Mouse (Mus musculus): Measurements from ENCODE around the gene Col19a1. TPM values are rescaled to one million over a fixed set of nuclear protein-coding genes. Genes with fewer than 3 reads are reported as not detected.

The Col19a1 gene
- polyA plus RNA-seq, 1 experiment: 0.01 TPM

GRCm38 (mm10) chr1:24452572-24453269, 134.6 kb downstream of the Col19a1 start:
- no peak overlapping the region for H3ac ChIP-seq (ENCODE audit: control insufficient read depth, insufficient read length)
- H3K4me3 ChIP-seq: no peak overlapping the region
- no peak overlapping the region for H3K4me2 ChIP-seq (ENCODE audit: low read depth)
- H3K79me2 ChIP-seq (ENCODE audit: control insufficient read depth, insufficient read depth): no peaks in the 10 kb centered on the region
- no peaks in the 10 kb centered on the region for H3K27me3 ChIP-seq (ENCODE audit: control insufficient read depth, insufficient read depth, insufficient read length)
- no peak for TF ChIP-seq MAX (IDR thresholded peaks at IDR 0.05; ENCODE audit: low read depth)
- no peak for TF ChIP-seq USF1 (IDR thresholded peaks at IDR 0.05; ENCODE audit: low read depth)
- no peak for TF ChIP-seq POLR2AphosphoS2 (IDR thresholded peaks at IDR 0.05; ENCODE audit: insufficient read length, low read depth)
- no peak for TF ChIP-seq CEBPB (IDR thresholded peaks at IDR 0.05; ENCODE audit: insufficient read depth, poor library complexity, severe bottlenecking)
- no peak for TF ChIP-seq TCF12 (IDR thresholded peaks at IDR 0.05; ENCODE audit: insufficient read depth, poor library complexity, severe bottlenecking)
- no peak for TF ChIP-seq POLR2A (IDR thresholded peaks at IDR 0.05; ENCODE audit: insufficient read length, low read depth)
- no peak for TF ChIP-seq E2F4 (IDR thresholded peaks at IDR 0.05; ENCODE audit: insufficient read depth)
- no peaks in the 10 kb centered on the region for H3K36me3 ChIP-seq (ENCODE audit: control insufficient read depth, insufficient read depth)

- Histone ChIP-seq H3K4me3 (no peak overlapping the region), H3K4me2 (ENCODE audit: low read depth) (no peak overlapping the region), H3K36me3 (ENCODE audit: control insufficient read depth, insufficient read depth) (no peaks in the 10 kb centered on the region), H3K79me2 (ENCODE audit: control insufficient read depth, insufficient read depth) (no peaks in the 10 kb centered on the region), H3ac (ENCODE audit: control insufficient read depth, insufficient read length) (no peak overlapping the region), H3K27me3 (ENCODE audit: control insufficient read depth, insufficient read depth, insufficient read length) (no peaks in the 10 kb centered on the region)
- TF ChIP-seq MAX (IDR thresholded peaks at IDR 0.05; ENCODE audit: low read depth) (no peak), USF1 (IDR thresholded peaks at IDR 0.05; ENCODE audit: low read depth) (no peak), CEBPB (IDR thresholded peaks at IDR 0.05; ENCODE audit: insufficient read depth, poor library complexity, severe bottlenecking) (no peak), POLR2A (IDR thresholded peaks at IDR 0.05; ENCODE audit: insufficient read length, low read depth) (no peak), POLR2AphosphoS2 (IDR thresholded peaks at IDR 0.05; ENCODE audit: insufficient read length, low read depth) (no peak), MYOD1 (IDR thresholded peaks at IDR 0.05; ENCODE audit: control insufficient read depth in 1 of 3, insufficient read length in 2 of 3, low read depth in 2 of 3) (no peak), TCF12 (IDR thresholded peaks at IDR 0.05; ENCODE audit: insufficient read depth, poor library complexity, severe bottlenecking) (no peak), MYOG (IDR thresholded peaks at IDR 0.05; ENCODE audit: control insufficient read depth in 1 of 3, insufficient read depth in 1 of 3, insufficient read length in 2 of 3, low read depth in 2 of 3) (no peak), E2F4 (IDR thresholded peaks at IDR 0.05; ENCODE audit: insufficient read depth) (no peak), REST (IDR thresholded peaks at IDR 0.05; ENCODE audit: insufficient read depth, insufficient read length) (no peak), TCF3 (IDR thresholded peaks at IDR 0.05; ENCODE audit: insufficient read length, low read depth) (no peak), SRF (IDR thresholded peaks at IDR 0.05; ENCODE audit: control insufficient read depth, insufficient read length, low read depth) (no peak)
These were observed 135.1 kb downstream of the Col19a1 start for GRCm38 (mm10) chr1:24452159-24452558.

- no peaks in the 10 kb centered on the region for H3K27me3 ChIP-seq (ENCODE audit: control insufficient read depth, insufficient read depth, insufficient read length)
- H3K4me2 ChIP-seq (ENCODE audit: low read depth): no peak overlapping the region
- H3K36me3 ChIP-seq (ENCODE audit: control insufficient read depth, insufficient read depth): no peaks in the 10 kb centered on the region
- no peak overlapping the region for H3K4me3 ChIP-seq
- no peak overlapping the region for H3ac ChIP-seq (ENCODE audit: control insufficient read depth, insufficient read length)
- no peak for TF ChIP-seq REST (IDR thresholded peaks at IDR 0.05; ENCODE audit: insufficient read depth, insufficient read length)
- no peak for TF ChIP-seq MAX (IDR thresholded peaks at IDR 0.05; ENCODE audit: low read depth)
- TF ChIP-seq USF1 (IDR thresholded peaks at IDR 0.05; ENCODE audit: low read depth): no peak
- TF ChIP-seq CEBPB (IDR thresholded peaks at IDR 0.05; ENCODE audit: insufficient read depth, poor library complexity, severe bottlenecking): no peak
- no peak for TF ChIP-seq TCF3 (IDR thresholded peaks at IDR 0.05; ENCODE audit: insufficient read length, low read depth)
- no peak for TF ChIP-seq SRF (IDR thresholded peaks at IDR 0.05; ENCODE audit: control insufficient read depth, insufficient read length, low read depth)
- no peak for TF ChIP-seq MYOD1 (IDR thresholded peaks at IDR 0.05; ENCODE audit: control insufficient read depth in 1 of 3, insufficient read length in 2 of 3, low read depth in 2 of 3)
- no peak for TF ChIP-seq E2F4 (IDR thresholded peaks at IDR 0.05; ENCODE audit: insufficient read depth)
- TF ChIP-seq TCF12 (IDR thresholded peaks at IDR 0.05; ENCODE audit: insufficient read depth, poor library complexity, severe bottlenecking): no peak
- no peak for TF ChIP-seq POLR2AphosphoS2 (IDR thresholded peaks at IDR 0.05; ENCODE audit: insufficient read length, low read depth)
- no peak for TF ChIP-seq POLR2A (IDR thresholded peaks at IDR 0.05; ENCODE audit: insufficient read length, low read depth)
- TF ChIP-seq MYOG (IDR thresholded peaks at IDR 0.05; ENCODE audit: control insufficient read depth in 1 of 3, insufficient read depth in 1 of 3, insufficient read length in 2 of 3, low read depth in 2 of 3): no peak
- H3K79me2 ChIP-seq (ENCODE audit: control insufficient read depth, insufficient read depth): no peaks in the 10 kb centered on the region
These were observed 149.8 kb downstream of the Col19a1 start for GRCm38 (mm10) chr1:24437425-24437824.

GRCm38 (mm10) chr1:24428306-24428705, 159.0 kb downstream of the Col19a1 start:
- no peak overlapping the region for H3K4me2 ChIP-seq (ENCODE audit: low read depth)
- no peaks in the 10 kb centered on the region for H3K27me3 ChIP-seq (ENCODE audit: control insufficient read depth, insufficient read depth, insufficient read length)
- TF ChIP-seq CEBPB (IDR thresholded peaks at IDR 0.05; ENCODE audit: insufficient read depth, poor library complexity, severe bottlenecking) (no peak), REST (IDR thresholded peaks at IDR 0.05; ENCODE audit: insufficient read depth, insufficient read length) (no peak), E2F4 (IDR thresholded peaks at IDR 0.05; ENCODE audit: insufficient read depth) (no peak), USF1 (IDR thresholded peaks at IDR 0.05; ENCODE audit: low read depth) (no peak)
- H3K36me3 ChIP-seq (ENCODE audit: control insufficient read depth, insufficient read depth): no peaks in the 10 kb centered on the region
- H3K4me3 ChIP-seq: no peak overlapping the region
- H3K79me2 ChIP-seq (ENCODE audit: control insufficient read depth, insufficient read depth): no peaks in the 10 kb centered on the region
- H3ac ChIP-seq (ENCODE audit: control insufficient read depth, insufficient read length): no peak overlapping the region
